Mouse (Mus musculus) embryonic facial prominence, embryonic 12.5 days (tissue): Measurements from ENCODE around the gene Mreg. TPM values are rescaled to one million over a fixed set of nuclear protein-coding genes. Genes with fewer than 3 reads are reported as not detected.

ENCODE experiments used
- ATAC-seq: fragments of 200-750 bp; cut with Nextera tagmentation; 2 replicates; pipeline ENCODE4 v1.8.0; 2017; ENCODE audit not compliant: insufficient number of reproducible peaks, insufficient read depth, low FRiP score, low TSS enrichment
- H3K27ac ChIP-seq: fragments of 300-500 bp; sonication (generic); 2 replicates; pipeline ENCODE4 v1.5.1; 2016; ENCODE audit warnings: mild to moderate bottlenecking
- H3K27me3 ChIP-seq: fragments of 300-500 bp; sonication (generic); 2 replicates; pipeline ENCODE4 v1.6.1; 2016; ENCODE audit warnings: mild to moderate bottlenecking, moderate library complexity
- H3K36me3 ChIP-seq: fragments of 300-500 bp; sonication (generic); 2 replicates; pipeline ENCODE4 v1.6.1; 2016; ENCODE audit warnings: mild to moderate bottlenecking
- H3K4me1 ChIP-seq: fragments of 300-500 bp; sonication (generic); 2 replicates; pipeline ENCODE4 v1.6.1; 2016
- H3K4me2 ChIP-seq: fragments of 300-500 bp; sonication (generic); replicated peaks from 2 replicates; pipeline ENCODE4 v1.6.1; 2016; ENCODE audit warnings: mild to moderate bottlenecking, moderate library complexity
- H3K4me3 ChIP-seq: fragments of 300-500 bp; sonication (generic); 2 replicates; pipeline ENCODE4 v1.5.1; 2016; ENCODE audit warnings: mild to moderate bottlenecking
- H3K9ac ChIP-seq: fragments of 300-500 bp; sonication (generic); 2 replicates; pipeline ENCODE4 v1.6.1; 2016; ENCODE audit warnings: mild to moderate bottlenecking, moderate library complexity
- H3K9me3 ChIP-seq: fragments of 300-500 bp; sonication (generic); 2 replicates; pipeline ENCODE4 v1.6.1; 2016; ENCODE audit warnings: mild to moderate bottlenecking, moderate library complexity
- WGBS: fragments of 180-500 bp; shearing (Covaris S2); methylation state at CpG from one replicate; pipeline ENCODE4 v1.1.7; 2016; 5-methylcytosine and 5-hydroxymethylcytosine counted together
- polyA plus RNA-seq: library from polyadenylated mRNA; unstranded; fragments of >200 nt; fragmentation: Nextera tagmentation; extraction: Ambion mirVana; gene quantifications from 2 replicates; pipeline ENCODE4 v1.2.1, GENCODE M21; 2016

Gene Mreg
- polyA plus RNA-seq, 1 experiment from 2014 or later: 13.3 TPM

DNA sequence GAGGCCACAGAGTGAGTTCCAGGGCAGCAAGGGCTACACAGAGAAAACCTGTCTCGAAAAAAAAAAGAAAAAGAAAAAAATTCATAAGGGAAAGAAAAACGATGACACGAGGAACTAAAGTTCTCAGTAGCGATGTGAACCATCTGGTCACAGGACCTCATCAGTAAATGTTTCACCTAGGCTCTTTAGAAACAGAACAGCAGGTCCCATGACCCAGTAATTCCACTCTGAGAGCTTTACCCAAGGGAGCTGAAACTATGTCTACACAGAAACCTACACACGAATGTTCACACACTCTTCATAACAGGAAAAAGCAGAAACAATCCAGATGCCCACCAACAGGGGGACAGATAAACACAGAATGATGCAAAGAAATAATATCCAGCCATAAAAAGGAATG lies 4.0 kb downstream of the Mreg start:
- WGBS: 84% methylated on average over 5 of the region's 5 CpGs
- H3K27ac ChIP-seq: no peak overlapping the region
- ATAC-seq: no peak
- no peak overlapping the region for H3K4me2 ChIP-seq
- peaks cover 8% of the 10 kb centered on the region; the same call in 1 of the 2 replicates for H3K27me3 ChIP-seq
- no peaks in the 10 kb centered on the region for H3K36me3 ChIP-seq
- no peak overlapping the region for H3K9ac ChIP-seq
- 0 out of 2 replicates have a peak, but pooled peaks cover 4% of the 10 kb centered on the region for H3K4me1 ChIP-seq
- H3K9me3 ChIP-seq: no peaks in the 10 kb centered on the region
- H3K4me3 ChIP-seq: no peak overlapping the region

DNA sequence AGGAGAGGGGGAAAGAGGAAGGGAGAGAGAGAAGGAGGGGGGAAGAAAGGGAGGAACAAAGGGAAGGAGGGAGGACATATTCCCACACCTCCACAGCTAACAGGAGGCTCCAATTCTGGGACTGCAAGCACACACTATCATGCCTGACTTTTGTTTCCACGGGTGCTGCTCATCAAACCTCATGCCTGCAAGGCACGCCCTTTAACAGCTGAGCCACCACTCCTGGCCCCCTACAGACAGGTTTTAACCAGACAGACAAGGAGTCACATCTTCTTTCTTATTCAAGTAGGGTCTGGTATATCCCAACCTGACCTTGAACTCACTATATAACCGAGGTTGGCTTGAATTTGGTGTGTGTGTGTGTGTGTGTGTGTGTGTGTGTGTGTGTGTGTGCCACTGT lies 7.0 kb downstream of the Mreg start:
- Histone ChIP-seq H3K9ac (no peak overlapping the region), H3K4me2 (no peak overlapping the region), H3K4me1 (no peaks in the 10 kb centered on the region), H3K27ac (no peak overlapping the region), H3K4me3 (no peak overlapping the region), H3K27me3 (no peaks in the 10 kb centered on the region), H3K9me3 (no peaks in the 10 kb centered on the region), H3K36me3 (no peaks in the 10 kb centered on the region)
- ATAC-seq: no peak
- 79% methylated on average over 3 of the region's 3 CpGs for WGBS

DNA sequence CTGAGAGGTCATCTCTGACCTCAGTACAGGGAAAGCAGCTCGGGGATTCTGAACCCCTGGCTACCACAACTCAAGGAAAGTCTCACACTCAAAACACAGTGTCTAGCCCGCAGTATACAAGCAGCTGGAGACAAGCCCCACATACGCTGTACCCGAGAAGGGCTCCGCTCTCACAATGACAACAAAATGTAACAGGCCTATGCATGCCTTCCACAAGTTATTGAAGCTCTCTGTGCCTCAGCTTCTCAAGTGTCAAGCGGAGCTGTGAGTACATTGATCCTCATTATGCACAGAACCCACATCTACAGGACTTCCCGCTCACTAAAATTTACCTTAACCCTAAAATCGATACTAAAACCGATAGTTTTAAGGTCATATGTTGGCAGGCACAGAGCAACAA lies 8.9 kb downstream of the Mreg start:
- Histone ChIP-seq H3K27ac (no peak overlapping the region), H3K4me3 (no peak overlapping the region), H3K9me3 (no peaks in the 10 kb centered on the region), H3K27me3 (no peaks in the 10 kb centered on the region), H3K4me2 (no peak overlapping the region), H3K9ac (no peak overlapping the region), H3K36me3 (no peaks in the 10 kb centered on the region), H3K4me1 (no peaks in the 10 kb centered on the region; the same call in 1 of the 2 replicates)
- no peak for ATAC-seq
- WGBS: 83% methylated on average over 9 of the region's 9 CpGs

DNA sequence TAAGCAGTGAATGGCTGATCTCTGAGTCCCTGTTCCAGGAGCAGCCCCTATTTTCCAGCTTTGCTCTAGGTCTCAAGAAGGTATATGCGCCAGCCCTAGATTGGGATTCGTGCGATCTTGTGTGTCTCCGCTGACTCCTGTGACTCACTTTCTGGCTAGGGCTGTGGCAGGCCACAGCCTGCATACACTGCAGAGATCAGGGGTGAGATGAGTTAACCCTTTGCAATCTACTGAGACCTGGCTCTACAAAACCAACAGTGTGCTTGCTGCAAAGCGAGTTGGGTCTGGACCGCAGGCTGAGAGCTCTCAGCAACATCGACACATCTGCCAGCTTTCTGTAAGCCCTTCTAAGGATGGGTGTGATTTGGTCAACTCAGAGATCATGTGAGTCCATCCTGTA lies 9.4 kb downstream of the Mreg start:
- ATAC-seq: no peak
- H3K4me1 ChIP-seq: no peaks in the 10 kb centered on the region; the same call in 1 of the 2 replicates
- H3K27me3 ChIP-seq: no peaks in the 10 kb centered on the region
- H3K9me3 ChIP-seq: no peaks in the 10 kb centered on the region
- H3K4me3 ChIP-seq: no peak overlapping the region
- no peak overlapping the region for H3K4me2 ChIP-seq
- no peaks in the 10 kb centered on the region for H3K36me3 ChIP-seq
- H3K9ac ChIP-seq: no peak overlapping the region
- 85% methylated on average over 7 of the region's 7 CpGs for WGBS
- H3K27ac ChIP-seq: no peak overlapping the region

DNA sequence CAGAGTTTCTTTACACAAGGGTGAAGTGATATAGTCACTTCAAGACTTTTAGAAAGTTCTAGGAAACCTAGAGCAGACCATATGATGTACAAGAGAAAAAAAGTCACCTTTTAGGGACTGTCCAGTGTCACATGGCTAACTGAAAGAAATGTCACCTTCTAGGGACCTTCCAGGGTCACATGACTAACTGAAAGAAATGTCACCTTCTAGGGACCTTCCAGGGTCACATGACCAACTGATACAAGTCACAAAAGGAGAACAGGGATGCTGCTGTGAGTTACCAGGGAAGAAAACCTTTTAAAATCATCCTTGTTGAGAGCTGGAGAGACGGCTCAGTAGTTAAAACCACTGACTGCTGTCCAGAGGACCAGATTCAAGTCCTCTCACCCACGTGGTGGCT lies 10.0 kb downstream of the Mreg start:
- Histone ChIP-seq H3K4me3 (no peak overlapping the region), H3K9me3 (no peaks in the 10 kb centered on the region), H3K4me1 (no peaks in the 10 kb centered on the region; the same call in 1 of the 2 replicates), H3K9ac (no peak overlapping the region), H3K27ac (no peak overlapping the region), H3K27me3 (no peaks in the 10 kb centered on the region), H3K4me2 (no peak overlapping the region), H3K36me3 (no peaks in the 10 kb centered on the region)
- no peak for ATAC-seq
- WGBS: 80% methylated on average over 2 of the region's 2 CpGs

DNA sequence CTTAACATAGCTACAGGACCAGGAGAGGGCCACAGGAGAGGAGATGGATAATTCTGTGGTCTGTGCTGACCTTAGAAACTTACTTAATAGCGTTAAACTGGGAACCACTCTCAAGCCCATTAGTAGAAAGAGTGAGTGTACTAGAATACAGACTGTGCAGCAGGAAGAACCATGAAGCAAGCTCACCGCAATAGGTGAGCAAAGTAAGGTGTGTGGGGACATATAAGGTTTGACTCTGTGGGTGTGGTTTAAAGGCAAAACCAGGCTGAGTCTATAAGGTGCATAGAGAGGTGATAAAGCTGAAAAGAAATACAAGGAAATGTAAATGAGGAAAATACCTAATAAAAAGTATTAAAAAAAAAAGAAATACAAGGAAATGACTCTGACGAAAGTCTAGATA lies 11.0 kb downstream of the Mreg start:
- Histone ChIP-seq H3K4me1 (no peaks in the 10 kb centered on the region; the same call in 1 of the 2 replicates), H3K27ac (no peak overlapping the region), H3K27me3 (no peaks in the 10 kb centered on the region), H3K4me3 (no peak overlapping the region), H3K4me2 (no peak overlapping the region), H3K9ac (no peak overlapping the region), H3K9me3 (no peaks in the 10 kb centered on the region), H3K36me3 (no peaks in the 10 kb centered on the region)
- ATAC-seq: no peak
- 87% methylated on average over 3 of the region's 3 CpGs for WGBS

DNA sequence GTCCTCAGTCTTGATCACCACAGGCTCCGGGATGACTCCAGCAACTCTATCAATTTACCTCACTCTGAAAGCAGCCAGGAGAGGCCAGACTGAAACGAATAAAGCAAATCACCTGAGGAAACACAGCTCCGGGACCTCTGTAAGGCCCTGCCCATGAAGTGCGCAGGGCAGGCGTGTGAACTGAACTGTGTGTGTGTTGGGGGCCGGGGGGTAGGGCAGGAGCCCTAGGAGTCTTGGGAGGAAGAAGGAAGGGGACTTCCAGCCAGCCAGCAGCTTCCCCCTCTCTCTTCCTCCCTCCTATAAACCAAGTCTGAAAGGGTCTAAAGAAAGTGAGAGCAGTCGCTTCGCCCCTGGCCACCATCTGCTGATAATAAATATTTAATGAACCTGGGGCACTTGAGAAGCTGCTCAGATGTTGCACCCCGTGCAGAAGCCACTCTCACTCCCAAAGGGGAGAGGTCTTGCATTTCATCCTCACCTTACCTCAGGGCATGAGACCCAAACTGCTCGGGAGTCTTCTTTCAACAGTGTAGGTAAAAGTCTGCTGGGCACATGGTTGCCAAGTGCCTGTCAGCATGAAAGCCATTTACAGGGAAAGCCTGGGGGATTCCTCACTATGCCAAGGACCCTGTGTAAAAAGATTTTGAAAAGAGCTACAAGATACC lies 13.8 kb downstream of the Mreg start:
- no peak overlapping the region for H3K4me3 ChIP-seq
- ATAC-seq: no peak
- 46% methylated on average over 10 of the region's 10 CpGs for WGBS
- H3K36me3 ChIP-seq: no peaks in the 10 kb centered on the region
- H3K4me2 ChIP-seq: no peak overlapping the region
- H3K27me3 ChIP-seq: no peaks in the 10 kb centered on the region
- no peaks in the 10 kb centered on the region; the same call in 1 of the 2 replicates for H3K4me1 ChIP-seq
- no peaks in the 10 kb centered on the region for H3K9me3 ChIP-seq
- no peak overlapping the region for H3K9ac ChIP-seq
- H3K27ac ChIP-seq: peak overlapping the region; percentile 57

DNA sequence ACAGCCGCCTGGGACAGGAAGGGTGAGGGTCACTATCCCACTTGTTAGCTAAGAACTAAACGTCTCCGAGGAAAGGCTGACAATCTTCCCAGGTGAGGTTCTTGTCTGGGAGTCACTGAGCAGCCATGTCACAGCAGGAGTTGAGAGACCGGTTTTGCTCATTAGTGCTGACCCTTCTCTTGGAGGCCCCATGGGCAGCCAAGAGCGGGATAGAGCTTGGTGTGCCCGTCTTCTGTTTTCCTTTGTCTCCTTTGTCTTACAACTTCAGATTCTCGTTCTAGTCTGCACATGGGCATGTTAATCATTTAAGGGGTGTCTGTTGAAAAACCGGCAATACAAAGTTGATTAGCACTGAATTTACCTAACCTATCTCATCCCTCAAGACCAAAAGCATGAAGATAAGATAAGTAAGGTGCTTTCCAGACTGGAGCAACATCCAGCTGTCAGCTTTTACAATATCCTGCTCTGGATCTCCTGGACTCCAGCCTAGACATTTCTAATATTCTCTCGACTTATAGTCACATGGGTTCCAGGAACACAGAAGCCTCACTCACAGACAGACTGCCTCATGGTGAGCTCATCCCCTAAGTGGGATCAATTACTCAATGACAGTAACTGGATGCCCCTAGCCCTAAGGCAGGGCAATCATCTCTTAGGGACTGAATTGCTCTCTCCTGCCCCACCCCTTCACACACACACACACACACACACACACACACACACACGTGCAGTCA lies 15.3 kb downstream of the Mreg start:
- no peaks in the 10 kb centered on the region for H3K9me3 ChIP-seq
- H3K9ac ChIP-seq: no peak overlapping the region
- WGBS: 71% methylated on average over 10 of the region's 10 CpGs
- no peak overlapping the region for H3K27ac ChIP-seq
- no peaks in the 10 kb centered on the region for H3K27me3 ChIP-seq
- no peak overlapping the region for H3K4me2 ChIP-seq
- no peaks in the 10 kb centered on the region for H3K36me3 ChIP-seq
- no peaks in the 10 kb centered on the region; the same call in 1 of the 2 replicates for H3K4me1 ChIP-seq
- ATAC-seq: 0 out of 2 replicates have a peak, but pooled peaks have one; percentile 57
- H3K4me3 ChIP-seq: no peak overlapping the region

DNA sequence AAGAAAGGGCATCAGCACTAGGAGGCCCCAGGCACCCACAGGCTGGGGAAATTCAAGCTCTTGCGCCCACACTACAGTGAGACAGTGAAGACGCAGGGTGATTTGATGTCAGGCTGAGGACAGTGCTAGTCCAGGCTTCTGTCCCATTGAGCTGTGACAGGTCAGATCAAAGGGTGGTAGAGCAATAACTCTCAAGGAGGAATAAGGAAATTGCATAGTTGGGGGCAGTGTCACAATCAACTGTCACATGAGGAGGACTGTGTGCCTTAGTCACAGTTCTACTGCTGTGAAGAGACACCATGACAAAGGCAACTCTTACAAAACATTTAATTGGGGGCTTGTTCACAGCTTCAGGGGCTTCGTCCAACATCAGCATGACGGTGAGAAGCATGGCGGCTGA lies 16.0 kb downstream of the Mreg start:
- no peak overlapping the region for H3K4me3 ChIP-seq

DNA sequence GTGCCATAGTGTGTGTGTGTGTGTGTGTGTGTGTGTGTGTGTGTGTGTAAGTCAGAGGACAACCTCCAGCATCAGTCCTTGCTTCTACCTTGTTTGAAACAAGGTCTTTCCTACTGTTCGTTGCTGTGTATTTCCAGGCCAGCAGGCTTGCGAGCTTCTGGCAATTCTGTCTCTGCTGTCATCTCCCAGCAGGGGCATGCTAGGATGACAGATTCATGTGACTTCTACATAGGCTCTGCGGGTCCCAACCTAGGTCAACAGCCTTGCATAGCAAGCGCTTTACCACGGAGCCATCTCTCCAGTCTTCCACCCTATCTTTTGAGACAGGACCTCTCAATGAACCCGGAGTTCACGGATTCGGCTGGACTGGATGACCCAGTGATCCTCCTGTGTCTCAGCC lies 20.7 kb downstream of the Mreg start:
- Histone ChIP-seq H3K27me3 (no peaks in the 10 kb centered on the region), H3K4me3 (no peak overlapping the region), H3K4me1 (no peaks in the 10 kb centered on the region), H3K9me3 (no peaks in the 10 kb centered on the region), H3K4me2 (no peak overlapping the region), H3K36me3 (no peaks in the 10 kb centered on the region), H3K27ac (no peak overlapping the region), H3K9ac (no peak overlapping the region)
- no peak for ATAC-seq
- 94% methylated on average over 8 of the region's 8 CpGs for WGBS

More for the DNA sequence above, 16.0 kb downstream of the Mreg start:
- H3K27ac ChIP-seq: no peak overlapping the region
- no peak overlapping the region for H3K9ac ChIP-seq
- H3K27me3 ChIP-seq: no peaks in the 10 kb centered on the region
- 87% methylated on average over 5 of the region's 5 CpGs for WGBS
- no peak overlapping the region for H3K4me2 ChIP-seq
- no peak for ATAC-seq
- H3K4me1 ChIP-seq: no peaks in the 10 kb centered on the region; the same call in 1 of the 2 replicates
- H3K9me3 ChIP-seq: no peaks in the 10 kb centered on the region
- H3K36me3 ChIP-seq: no peaks in the 10 kb centered on the region

DNA sequence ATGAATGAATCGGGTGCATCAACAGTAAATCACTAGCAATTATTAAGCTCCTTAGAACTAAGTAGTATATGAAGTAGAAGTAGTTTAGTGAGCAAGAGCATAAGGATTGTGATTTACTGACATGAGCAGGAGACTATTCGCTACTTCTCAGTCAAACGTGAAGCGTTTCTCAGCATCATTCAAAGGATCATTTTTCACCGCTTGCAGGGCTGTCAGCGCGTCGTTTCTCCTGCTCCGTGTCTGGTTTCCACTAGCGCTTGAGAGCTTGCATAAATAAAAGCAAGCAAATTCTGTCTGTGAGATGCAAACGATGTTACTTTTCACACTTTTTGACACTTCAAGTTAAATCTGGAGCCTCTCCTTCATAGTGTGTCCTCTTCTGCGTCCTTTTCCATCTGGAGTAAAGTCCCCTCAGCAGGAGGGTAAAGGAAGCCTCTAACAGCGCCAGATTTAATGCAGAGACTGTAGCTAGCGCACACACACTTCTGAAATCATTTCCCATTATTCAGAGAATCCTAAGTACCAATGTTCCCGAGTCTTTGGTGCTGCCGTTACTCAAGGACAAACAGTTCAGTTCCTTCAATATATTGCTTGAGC lies 23.9 kb downstream of the Mreg start:
- Histone ChIP-seq H3K4me3 (no peak overlapping the region), H3K36me3 (no peaks in the 10 kb centered on the region), H3K4me2 (no peak overlapping the region; the same call in 1 of the 2 replicates), H3K27ac (no peak overlapping the region), H3K9me3 (no peaks in the 10 kb centered on the region), H3K4me1 (peaks cover 4% of the 10 kb centered on the region), H3K9ac (no peak overlapping the region), H3K27me3 (no peaks in the 10 kb centered on the region)
- ATAC-seq: no peak
- WGBS: 59% methylated on average over 16 of the region's 16 CpGs

DNA sequence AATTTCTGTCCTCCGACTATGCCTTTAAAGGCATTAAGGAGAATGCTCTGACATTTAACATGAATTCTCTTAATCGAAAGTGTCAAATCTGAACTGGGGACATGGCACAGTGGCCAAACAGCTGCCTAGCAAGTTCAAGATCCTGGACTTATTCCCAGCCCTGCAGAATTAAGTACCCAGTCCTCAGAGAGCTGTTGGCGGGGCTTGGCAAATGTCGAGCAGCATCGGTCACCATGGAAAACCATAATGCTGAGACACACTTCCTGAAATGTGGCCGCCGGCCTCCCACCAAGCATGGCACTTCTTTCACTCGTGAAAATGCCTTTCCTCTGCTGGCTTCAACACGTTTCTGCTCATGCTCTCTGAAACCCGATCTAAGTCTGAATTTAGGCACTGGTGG lies 24.6 kb downstream of the Mreg start:
- no peak overlapping the region for H3K27ac ChIP-seq
- no peak overlapping the region for H3K4me3 ChIP-seq
- no peak overlapping the region for H3K9ac ChIP-seq
- peaks cover 10% of the 10 kb centered on the region for H3K4me1 ChIP-seq
- no peaks in the 10 kb centered on the region for H3K9me3 ChIP-seq
- no peak overlapping the region for H3K4me2 ChIP-seq
- WGBS: 66% methylated on average over 10 of the region's 10 CpGs
- no peaks in the 10 kb centered on the region for H3K36me3 ChIP-seq
- H3K27me3 ChIP-seq: no peaks in the 10 kb centered on the region
- no peak for ATAC-seq
